Mouse (Mus musculus) bone marrow macrophage, adult 2 months (primary cell): ENCODE results near the gene Gla.

Experiments used
- CTCF ChIP-seq: IDR thresholded peaks from 2 replicates; pipeline ENCODE4 v1.5.1; 2012; ENCODE audit warnings: low read depth, mild to moderate bottlenecking, low read length, moderate library complexity
- POLR2A ChIP-seq: IDR thresholded peaks from 2 replicates; pipeline ENCODE4 v1.6.1; 2012; ENCODE audit warnings: mild to moderate bottlenecking, low read depth, low read length, borderline replicate concordance

GRCm38 (mm10) chrX:134553326-134553725, 47.6 kb downstream of the Gla start:
- TF ChIP-seq CTCF (no peak), POLR2A (no peak)
